Mouse (Mus musculus) cortical plate, adult 2 months (tissue): ENCODE data around the gene Tjap1. TPM values are rescaled to one million over a fixed set of nuclear protein-coding genes. Genes with fewer than 3 reads are reported as not detected.

ENCODE experiments used
- H3K27ac ChIP-seq: fragments of 200-500 bp; 2 replicates; pipeline ENCODE4 v1.5.1; 2012; ENCODE audit warnings: low read length, control low read depth, inconsistent platforms; ENCODE audit not compliant: insufficient read depth
- H3K4me1 ChIP-seq: fragments of 200-500 bp; 2 replicates; pipeline ENCODE4 v1.6.1; 2011; ENCODE audit warnings: low read length; ENCODE audit not compliant: control insufficient read depth, insufficient read depth
- H3K4me3 ChIP-seq: fragments of 200-500 bp; 2 replicates; pipeline ENCODE4 v1.5.1; 2011; ENCODE audit warnings: mild to moderate bottlenecking, low read length, control low read depth; ENCODE audit not compliant: insufficient read depth
- CTCF ChIP-seq: fragments of 200-500 bp; IDR thresholded peaks from 2 replicates; pipeline ENCODE4 v1.5.1; 2011; ENCODE audit warnings: mild to moderate bottlenecking, control low read depth, low read length; ENCODE audit not compliant: insufficient read depth; ENCODE audit errors: extremely low read depth
- POLR2A ChIP-seq: fragments of 200-500 bp; IDR thresholded peaks from 2 replicates; pipeline ENCODE4 v1.6.1; 2011; ENCODE audit warnings: mild to moderate bottlenecking, low read length, control low read depth; ENCODE audit not compliant: insufficient read depth; ENCODE audit errors: extremely low read depth
- polyA plus RNA-seq: library from polyadenylated mRNA; depleted of rRNA; stranded (reverse); fragments of >200 nt; gene quantifications from 2 replicates; pipeline ENCODE4 v1.2.3, GENCODE M21; 2012

Gene Tjap1
- polyA plus RNA-seq, 1 experiment, result 62.8 TPM

GRCm38 (mm10) chr17:46306956-46307355, 24.1 kb upstream of the Tjap1 start:
- H3K4me3 ChIP-seq, result no peak overlapping the region
- TF ChIP-seq CTCF (no peak), POLR2A (no peak)
- H3K27ac ChIP-seq, result no peak overlapping the region
- H3K4me1 ChIP-seq, result no peaks in the 10 kb centered on the region

GRCm38 (mm10) chr17:46304184-46304583, 21.4 kb upstream of the Tjap1 start:
- no peaks in the 10 kb centered on the region for H3K4me1 ChIP-seq
- TF ChIP-seq POLR2A (no peak), CTCF (no peak)
- no peak overlapping the region for H3K4me3 ChIP-seq
- no peak overlapping the region for H3K27ac ChIP-seq

DNA sequence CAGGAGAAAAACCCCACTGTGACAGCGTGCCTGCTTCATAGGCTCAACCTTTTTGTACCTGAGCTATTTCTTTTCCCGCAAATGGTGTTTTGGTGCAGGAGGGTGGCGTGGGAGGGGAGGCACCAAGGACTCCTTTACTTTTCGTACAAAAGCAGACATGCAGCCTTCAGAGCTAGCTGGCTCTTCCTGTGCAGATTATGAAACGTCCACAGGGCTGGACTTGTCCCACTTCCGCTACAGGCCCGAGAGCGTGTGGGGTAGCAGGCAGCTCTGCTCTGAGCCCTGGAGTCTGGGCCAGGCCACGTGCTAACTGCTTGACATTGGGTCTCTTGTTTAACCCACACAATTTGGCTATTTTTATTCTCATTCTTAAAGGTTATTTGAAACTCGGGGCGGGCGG, 19.1 kb upstream of the Tjap1 start:
- no peak overlapping the region; the same call in 1 of the 2 replicates for H3K27ac ChIP-seq
- H3K4me1 ChIP-seq, result 0 out of 2 replicates have a peak, but pooled peaks cover 2% of the 10 kb centered on the region
- no peak for TF ChIP-seq CTCF
- TF ChIP-seq POLR2A, result no peak
- no peak overlapping the region for H3K4me3 ChIP-seq

DNA sequence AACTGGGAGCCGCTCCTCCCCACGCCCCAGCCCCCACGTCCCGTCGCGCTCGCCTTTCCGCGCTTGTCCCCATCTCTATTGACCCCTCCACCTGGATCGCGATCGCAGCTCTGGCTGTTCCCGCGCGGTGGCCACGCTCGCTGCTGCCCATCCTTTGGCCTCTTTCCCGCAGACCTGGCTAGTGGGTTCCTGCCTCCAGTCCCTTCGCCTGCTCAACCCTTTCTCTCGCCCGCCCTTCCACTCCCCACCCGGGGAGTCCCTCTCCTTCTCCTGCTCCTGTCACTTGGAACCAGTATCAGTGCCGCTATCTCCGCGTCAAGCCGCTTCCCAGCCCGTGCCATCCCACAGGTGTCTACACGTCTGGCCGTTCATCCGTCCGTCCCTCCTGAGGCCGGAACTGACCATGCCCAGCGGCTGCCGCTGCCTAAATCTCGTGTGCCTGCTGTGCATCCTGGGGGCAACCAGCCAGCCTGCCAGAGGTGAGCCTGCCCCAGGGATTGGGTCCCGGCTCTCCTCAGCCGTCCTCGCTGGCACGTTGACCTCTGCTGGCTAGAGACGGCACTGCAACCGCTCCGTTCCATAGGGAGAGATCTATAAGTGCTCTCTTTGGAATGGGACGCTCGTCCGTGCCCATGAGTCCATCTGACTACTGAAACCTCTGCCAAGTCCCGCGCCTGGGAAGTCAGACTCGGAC, 15.5 kb upstream of the Tjap1 start:
- H3K4me1 ChIP-seq, result 0 out of 2 replicates have a peak, but pooled peaks cover 2% of the 10 kb centered on the region
- TF ChIP-seq CTCF (peak; percentile 78), POLR2A (no peak)
- peak overlapping the region; percentile 11; the same call in 1 of the 2 replicates for H3K27ac ChIP-seq
- H3K4me3 ChIP-seq, result peak overlapping the region; percentile 59

DNA sequence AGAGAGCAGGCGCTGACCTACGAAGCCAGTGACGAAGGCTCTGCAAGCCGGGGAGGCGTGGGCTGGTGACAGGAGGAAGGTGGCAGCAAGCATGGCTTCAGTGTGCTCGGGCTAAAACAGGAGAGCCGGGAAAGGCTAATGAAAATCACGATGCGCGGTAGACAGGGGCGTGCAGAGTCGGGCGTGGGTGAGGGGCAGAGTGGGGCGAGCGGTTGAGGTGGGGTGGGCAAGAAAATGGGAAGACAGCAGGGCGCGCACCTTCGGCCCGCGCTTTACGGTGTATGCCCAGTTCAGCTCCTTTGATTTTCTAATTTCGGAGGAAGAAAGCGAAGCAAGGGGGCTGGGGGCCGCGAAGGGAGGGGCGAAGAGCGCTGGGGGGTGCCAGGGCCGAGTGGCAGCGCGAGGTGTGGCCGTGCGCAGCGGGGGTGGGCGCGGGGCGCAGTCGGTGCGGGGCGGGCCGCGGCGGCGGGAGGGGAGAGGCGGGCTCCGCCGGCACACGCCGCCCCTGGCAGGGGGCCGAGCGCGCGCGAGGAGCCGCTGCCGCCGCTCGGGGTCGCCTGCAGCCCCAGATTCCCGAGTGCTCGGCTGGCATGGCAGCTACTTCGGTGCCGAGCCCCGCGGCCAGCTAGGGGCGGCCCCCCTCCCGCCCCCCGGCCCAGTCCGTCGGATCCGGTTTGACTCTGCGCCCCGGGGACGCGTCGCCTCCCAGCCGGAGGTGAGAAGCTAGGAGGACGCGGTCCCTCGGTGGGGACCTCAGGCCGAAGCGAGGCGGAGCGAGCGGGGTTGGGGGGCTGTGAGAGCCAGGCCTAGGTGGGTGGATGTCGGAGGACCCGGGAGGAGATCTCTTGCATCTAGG, 14.8 kb upstream of the Tjap1 start, which contains the start of gene Dlk2:
Dlk2 (plus strand) TSS at position 58 of the 856 bp plus-strand sequence.
- Histone ChIP-seq H3K4me3 (peak within 1 kb of the TSS; percentile 59), H3K27ac (peak within 1 kb of the TSS; percentile 48), H3K4me1 (0 out of 2 replicates have a peak, but pooled peaks cover 2% of the 10 kb centered on the region)
- TF ChIP-seq CTCF, result no peak
- peak; percentile 85 for TF ChIP-seq POLR2A

DNA sequence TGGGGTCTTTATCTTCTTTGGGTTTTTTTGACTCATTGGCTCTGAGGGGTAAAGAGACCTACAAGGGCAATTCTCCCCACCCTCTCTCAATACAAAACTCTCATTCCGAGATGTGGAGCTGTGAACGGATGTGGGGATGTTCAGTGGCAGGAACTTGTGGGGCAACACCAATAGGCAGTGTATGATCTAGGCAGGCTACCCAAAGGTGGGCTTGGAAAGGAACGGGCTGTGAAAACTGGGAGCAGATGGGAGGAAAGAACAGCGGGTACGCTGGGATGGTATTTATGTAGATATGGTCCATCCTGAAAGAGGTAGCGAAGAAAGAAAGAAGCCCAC, 14.2 kb upstream of the Tjap1 start:
- no peak for TF ChIP-seq CTCF
- no peak for TF ChIP-seq POLR2A
- Histone ChIP-seq H3K27ac (peak overlapping the region; percentile 48; the same call in 1 of the 2 replicates), H3K4me3 (peak overlapping the region; percentile 59), H3K4me1 (0 out of 2 replicates have a peak, but pooled peaks cover 2% of the 10 kb centered on the region)

DNA sequence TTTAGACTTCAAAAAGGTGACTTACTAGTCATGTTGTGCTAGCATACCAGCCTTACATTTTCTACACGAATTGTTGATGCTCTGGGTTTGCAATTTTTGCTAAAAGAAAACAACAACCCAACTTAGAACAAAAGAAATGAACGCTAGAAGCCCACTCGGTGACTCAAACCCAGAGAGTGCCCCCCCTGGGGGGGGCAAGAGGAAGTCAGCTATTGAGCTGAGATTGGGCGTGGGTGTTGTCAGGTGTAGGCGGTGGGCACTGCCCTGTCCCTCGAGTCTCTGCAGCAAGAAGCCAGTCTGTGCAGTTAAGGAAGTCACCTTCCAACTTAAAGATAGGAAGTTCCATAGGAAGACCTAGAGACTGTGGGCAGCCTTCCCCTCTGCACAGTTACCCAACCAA, 13.8 kb upstream of the Tjap1 start:
- TF ChIP-seq CTCF (no peak), POLR2A (no peak)
- Histone ChIP-seq H3K4me3 (peak overlapping the region; percentile 59; the same call in 1 of the 2 replicates), H3K4me1 (0 out of 2 replicates have a peak, but pooled peaks cover 2% of the 10 kb centered on the region), H3K27ac (no peak overlapping the region)

GRCm38 (mm10) chr17:46287678-46288095, 4.9 kb upstream of the Tjap1 start:
- H3K27ac ChIP-seq, result no peak overlapping the region
- H3K4me1 ChIP-seq, result 0 out of 2 replicates have a peak, but pooled peaks cover 1% of the 10 kb centered on the region
- TF ChIP-seq CTCF (no peak), POLR2A (no peak)
- no peak overlapping the region for H3K4me3 ChIP-seq

DNA sequence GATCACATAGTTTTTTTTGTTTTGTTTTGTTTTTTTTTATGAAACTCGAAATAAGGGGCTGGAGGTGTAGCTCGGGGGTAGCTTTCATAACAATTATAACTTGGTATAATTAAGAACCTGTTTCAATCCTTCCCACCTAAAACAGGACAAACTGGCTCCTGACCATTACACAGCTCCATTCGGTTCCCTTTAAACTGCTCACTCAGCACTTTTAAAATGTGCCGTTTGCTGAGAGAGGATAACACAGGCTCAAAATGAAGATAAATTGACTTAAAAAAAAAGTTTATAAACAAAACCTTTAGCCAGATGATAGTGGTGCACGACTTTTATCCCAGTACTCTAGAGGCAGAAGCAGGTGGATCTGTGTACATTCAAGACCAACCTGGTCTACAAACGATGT, 2.6 kb upstream of the Tjap1 start:
- H3K4me3 ChIP-seq, result no peak overlapping the region
- no peak overlapping the region for H3K27ac ChIP-seq
- H3K4me1 ChIP-seq, result peaks cover 1% of the 10 kb centered on the region; the same call in 1 of the 2 replicates
- TF ChIP-seq POLR2A, result no peak

DNA sequence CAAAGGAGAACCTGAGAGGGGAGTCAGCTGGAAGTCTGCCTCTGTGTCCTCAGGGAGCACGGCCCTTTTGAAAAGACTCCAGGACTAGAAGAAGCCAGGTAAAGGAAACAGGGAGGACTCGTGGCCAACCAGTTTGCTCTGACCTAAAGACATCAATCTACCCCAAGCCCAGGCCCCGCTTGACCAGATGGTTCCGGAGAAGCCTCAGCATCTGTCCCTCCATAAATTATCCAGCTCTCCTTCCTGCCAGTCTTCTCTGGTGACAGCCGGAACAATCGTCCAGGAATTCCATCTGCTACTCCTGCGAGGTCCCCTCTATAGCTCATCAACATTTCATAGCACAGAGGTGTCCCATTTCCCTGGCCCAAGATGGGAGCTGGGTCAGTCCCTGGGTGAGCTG, 1.8 kb upstream of the Tjap1 start:
- TF ChIP-seq CTCF (no peak), POLR2A (no peak)
- Histone ChIP-seq H3K27ac (no peak overlapping the region), H3K4me3 (no peak overlapping the region), H3K4me1 (peaks cover 1% of the 10 kb centered on the region; the same call in 1 of the 2 replicates)
